Mouse (Mus musculus) testis, adult 2 months (tissue): ENCODE measurements around the gene Ntn4.

ENCODE experiments used
- CTCF ChIP-seq: fragments of 200-500 bp; IDR thresholded peaks from 2 replicates; pipeline ENCODE4 v1.5.1; 2012; ENCODE audit warnings: low read depth, mild to moderate bottlenecking, inconsistent platforms, low read length, moderate library complexity; ENCODE audit not compliant: control insufficient read depth, insufficient read depth, insufficient replicate concordance
- POLR2A ChIP-seq: fragments of 200-500 bp; IDR thresholded peaks from 2 replicates; pipeline ENCODE4 v1.6.1; 2012; ENCODE audit warnings: low read depth, mild to moderate bottlenecking, inconsistent platforms, low read length, moderate library complexity; ENCODE audit not compliant: control insufficient read depth

DNA sequence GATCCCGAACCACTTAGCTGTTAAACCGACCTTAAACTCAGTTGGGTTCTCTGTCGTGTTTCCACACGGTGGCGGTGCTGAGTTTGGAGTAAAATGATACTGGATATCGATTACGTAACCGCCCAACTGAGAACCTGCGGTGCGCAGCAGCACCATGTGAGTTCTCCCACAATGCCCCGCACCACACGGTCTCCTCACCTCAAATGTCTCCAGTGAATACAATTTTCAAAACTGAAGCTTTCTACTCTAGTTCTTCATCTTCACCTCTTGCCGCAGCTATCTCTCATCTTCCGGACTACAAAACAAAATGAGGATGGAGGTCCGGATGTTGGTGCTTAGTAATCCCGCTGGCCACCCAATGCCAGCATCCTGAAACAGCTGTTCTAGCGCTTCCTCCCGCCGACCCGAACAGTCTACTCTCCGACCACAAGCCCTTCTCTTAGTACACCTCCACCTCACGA lies 46.4 kb upstream of the Ntn4 start:
- TF ChIP-seq POLR2A (peak; percentile 53; the same call in 1 of the 2 replicates), CTCF (peak; percentile 36; the same call in 1 of the 2 replicates)
